Mouse (Mus musculus): ENCODE data around the gene D930048N14Rik. TPM values are rescaled to one million over a fixed set of nuclear protein-coding genes. Genes with fewer than 3 reads are reported as not detected.
"Not testable (repeated sequence)": the region's sequence is repeated elsewhere in the genome, so short reads cannot be mapped to it uniquely, and the experiment has no call there.

D930048N14Rik gene
- total RNA-seq (2021) = 1 to 10 TPM; 1.1 to 1.7 TPM

GRCm38 (mm10) chr11:51650691-51651515, at the start of gene D930048N14Rik, which contains the start of gene N4bp3:
D930048N14Rik (plus strand) TSS chr11:51650954.
N4bp3 (minus strand) TSS chr11:51650842.
- no peak for DNase-seq (ENCODE audit: low spot score in 2 of 2)
- intact Hi-C loops (cut with DNase I) = loop anchor here (1.0 kb wide), 1 partner anchor 33 kb away; no protein-coding TSS in a partner anchor

GRCm38 (mm10) chr11:51602253-51602652, 48.5 kb upstream of the D930048N14Rik start:
- peak in 1 of 2 experiments; percentile 48 for DNase-seq (ENCODE audit: low spot score in 2 of 2)
- intact Hi-C loops (cut with DNase I) = no loop called here

DNA sequence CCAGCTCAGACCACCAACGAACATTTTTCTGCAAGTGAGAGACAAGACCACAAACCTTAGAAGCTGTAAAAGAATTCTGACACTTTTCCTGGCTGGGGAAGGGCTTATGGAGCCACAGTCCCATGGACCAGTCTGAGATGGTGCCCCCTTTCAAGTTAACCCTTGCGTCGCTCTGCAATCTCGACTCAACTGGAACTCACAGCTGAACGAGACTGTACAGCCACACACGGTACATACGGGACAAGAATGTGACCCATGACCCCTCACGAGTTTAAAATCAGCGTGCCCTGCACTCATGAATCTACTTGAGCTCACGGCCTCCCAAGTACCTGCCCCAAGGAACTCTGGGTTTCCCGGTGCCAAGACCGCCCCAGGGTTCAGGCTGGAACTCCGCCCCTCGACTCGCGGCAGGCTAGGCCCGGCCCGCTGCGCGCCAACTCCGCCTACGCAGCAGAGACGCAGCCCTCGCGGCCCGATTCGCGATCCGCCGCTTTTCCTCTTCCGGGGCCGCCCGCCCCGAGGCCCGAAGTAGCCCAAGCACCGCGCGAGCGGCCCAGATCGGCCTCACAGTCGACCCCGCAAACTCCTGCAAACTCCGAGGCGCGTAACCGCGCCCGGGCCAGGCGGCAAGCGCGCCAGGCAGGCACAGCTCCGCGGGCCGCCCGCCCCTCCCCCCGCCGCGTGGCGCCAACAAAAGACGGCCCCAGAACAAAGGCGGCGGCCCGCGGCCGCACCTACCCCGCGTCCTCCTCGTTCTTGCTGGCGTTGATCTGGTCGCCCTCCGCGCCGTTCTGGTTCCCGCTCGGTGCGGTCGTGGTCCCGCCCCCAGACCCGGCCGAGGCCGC, 44.9 kb upstream of the D930048N14Rik start:
- intact Hi-C loops (cut with DNase I) = loop anchor here (5.0 kb wide), 1 partner anchor 611 kb away; no protein-coding TSS in a partner anchor
- peak; percentile 72 to 82 for DNase-seq (ENCODE audit: low spot score in 2 of 2)

DNA sequence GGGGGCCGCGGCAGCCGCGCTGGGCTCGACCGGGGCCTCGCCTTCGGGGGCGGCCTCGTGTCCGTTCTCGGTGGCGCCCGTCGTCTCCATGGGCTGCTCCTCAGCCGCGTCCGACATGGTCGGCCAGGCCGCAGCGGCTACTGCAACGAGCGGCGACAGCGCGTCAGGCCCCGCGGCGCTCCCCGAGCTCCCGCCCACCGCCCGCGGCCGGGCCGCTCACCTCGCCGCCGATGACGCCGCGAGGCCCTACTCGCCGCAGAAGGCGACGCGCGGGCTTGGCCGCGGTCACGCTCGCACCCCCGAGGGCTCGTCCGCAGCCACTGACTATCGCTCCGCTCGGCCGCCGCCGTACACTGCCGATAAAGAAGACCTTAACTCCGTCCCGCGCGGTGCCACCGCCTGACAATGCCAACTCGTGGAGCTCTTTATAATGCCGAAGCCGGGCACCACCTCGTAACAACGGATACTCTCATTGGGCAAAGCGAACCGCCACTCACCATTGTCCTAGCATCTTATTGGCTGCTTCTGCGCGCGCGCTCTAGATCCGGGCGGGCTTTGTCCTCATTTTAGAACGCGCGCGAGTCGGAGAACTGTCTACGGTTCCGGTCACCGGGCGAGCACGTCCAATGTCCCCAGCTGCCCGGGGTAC, 44.2 kb upstream of the D930048N14Rik start, which contains the start of gene Hnrnpab:
Gene Hnrnpab (minus strand): TSS at position 401 of the 649 bp plus-strand sequence.
- peak; percentile 98 to 99 for DNase-seq (ENCODE audit: low spot score in 2 of 2)
- intact Hi-C loops (cut with DNase I) = loop anchor here (5.0 kb wide), 1 partner anchor 611 kb away; no protein-coding TSS in a partner anchor

DNA sequence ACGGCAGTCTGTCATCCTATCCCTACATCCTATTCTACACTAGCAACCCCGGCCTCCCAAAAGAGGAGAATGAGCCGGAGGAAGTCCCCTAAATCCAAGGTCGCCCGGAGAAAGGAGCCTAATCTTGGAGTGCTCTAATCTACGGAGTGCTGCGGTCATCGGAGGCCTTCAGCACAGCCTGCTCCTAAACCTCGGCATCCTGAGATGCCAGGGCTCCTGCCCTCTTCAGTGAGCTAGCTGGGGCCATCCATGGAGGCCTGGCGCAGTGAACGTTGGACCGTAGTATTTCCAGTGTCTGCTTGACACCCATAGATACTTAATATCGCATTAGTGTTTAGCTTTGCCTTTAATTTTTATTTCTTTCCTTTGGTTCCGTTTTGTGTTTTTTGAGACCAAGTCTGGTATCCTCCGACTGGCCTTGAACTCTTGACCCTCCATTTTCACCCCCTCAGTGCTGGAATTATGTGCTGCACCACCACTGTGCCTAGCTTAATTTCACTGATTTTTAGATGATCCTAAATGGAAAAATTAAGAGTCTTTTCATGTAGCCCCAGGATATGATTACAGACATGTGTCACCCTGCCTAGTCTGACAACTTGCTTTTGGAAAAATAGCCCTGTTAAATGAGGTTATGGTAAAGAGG, 43.5 kb upstream of the D930048N14Rik start:
- intact Hi-C loops (cut with DNase I) = loop anchor here (5.0 kb wide), 1 partner anchor 610 kb away; no protein-coding TSS in a partner anchor
- no peak for DNase-seq (ENCODE audit: low spot score in 2 of 2)

DNA sequence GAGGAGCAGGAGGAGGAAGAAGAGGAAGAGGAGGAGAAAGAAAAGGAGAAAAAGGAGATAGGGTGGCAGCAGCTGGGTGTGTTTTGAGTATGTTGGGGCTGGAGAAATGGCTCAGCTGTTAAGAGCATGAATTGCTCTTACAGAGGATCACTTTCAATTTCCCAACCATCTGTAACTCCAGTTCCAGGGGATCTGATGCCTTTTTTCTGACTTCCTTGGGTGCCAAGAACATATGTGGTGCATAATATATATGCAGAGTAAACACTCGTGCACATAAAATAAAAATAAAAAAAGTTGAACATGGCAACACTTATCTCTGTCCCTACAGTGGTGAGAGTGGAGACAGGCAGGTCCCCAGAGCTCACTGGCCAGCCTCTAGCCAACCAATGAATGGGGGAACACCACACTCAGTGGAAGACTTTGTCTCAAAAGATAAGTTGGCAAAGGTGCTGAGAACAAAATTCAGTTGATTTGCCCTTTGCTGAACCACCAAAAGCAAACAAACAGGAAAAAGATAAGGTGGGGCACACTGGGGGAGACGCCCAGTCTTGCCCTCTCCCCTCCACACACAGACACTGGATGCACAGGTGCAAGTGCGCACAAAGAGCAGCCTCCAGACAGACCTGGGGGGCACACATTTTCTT, 41.4 kb upstream of the D930048N14Rik start:
- intact Hi-C loops (cut with DNase I) = loop anchor here (5.0 kb wide), 1 partner anchor 608 kb away; no protein-coding TSS in a partner anchor
- no peak for DNase-seq (ENCODE audit: low spot score in 2 of 2)

DNA sequence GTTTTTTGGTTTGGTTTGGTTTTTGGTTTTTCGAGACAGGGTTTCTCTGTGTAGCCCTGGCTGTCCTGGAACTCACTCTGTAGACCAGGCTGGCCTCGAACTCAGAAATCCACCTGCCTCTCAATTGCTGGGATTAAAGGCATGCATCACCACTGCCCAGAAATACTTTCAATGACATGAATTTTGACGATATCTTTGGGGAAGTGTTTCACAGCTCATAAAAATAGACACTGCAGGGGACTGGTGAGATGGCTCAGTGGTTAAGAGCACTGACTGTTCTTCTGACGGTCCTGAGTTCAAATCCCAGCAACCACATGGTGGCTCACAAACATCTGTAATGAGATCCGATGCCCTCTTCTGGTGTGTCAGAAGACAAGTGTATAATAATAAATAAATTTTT, 40.8 kb upstream of the D930048N14Rik start:
- intact Hi-C loops (cut with DNase I) = loop anchor here (5.0 kb wide), 1 partner anchor 607 kb away; no protein-coding TSS in a partner anchor
- not testable (repeated sequence) for DNase-seq (ENCODE audit: low spot score in 2 of 2)

DNA sequence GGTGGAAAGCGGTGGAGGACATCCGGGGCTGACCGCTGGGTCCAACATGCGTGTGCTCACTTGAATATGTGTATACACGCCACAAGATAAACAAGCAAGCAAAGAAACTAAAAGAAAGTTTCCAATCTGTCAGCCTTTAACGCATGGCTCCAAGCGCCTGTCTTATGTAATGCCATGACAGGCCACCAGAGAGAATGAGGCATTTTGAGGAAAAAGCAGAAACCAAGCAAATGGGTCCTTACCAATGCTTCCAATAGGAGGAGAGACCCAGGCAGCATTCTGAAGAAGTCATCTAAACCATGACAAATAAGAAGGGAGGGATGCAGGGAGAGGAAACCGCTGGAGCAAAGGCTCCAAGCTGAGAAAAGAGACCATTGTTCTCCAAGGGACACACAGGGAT, 36.5 kb upstream of the D930048N14Rik start:
- no peak for DNase-seq (ENCODE audit: low spot score in 2 of 2)
- intact Hi-C loops (cut with DNase I) = no loop called here

DNA sequence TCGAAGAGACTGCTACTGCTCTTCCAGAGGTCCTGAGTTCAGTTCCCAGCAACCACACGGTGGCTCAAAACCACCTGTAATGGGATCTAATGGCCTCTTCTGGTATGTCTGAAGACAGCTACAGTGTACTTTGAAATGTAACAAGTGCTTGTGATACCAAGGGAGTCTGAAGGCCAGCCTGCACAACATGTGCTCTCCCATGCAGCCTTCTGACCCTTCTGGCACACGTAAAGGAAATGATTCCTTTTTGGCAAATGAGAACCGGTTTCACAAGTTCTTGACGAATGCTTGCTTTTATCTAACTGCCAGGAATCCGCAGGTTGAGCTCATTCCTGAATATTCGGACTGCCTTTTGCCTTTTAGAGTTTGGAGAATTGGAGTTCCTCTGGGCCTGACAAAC, 35.6 kb upstream of the D930048N14Rik start:
- no peak for DNase-seq (ENCODE audit: low spot score in 2 of 2)
- intact Hi-C loops (cut with DNase I) = no loop called here

- DNase-seq (ENCODE audit: low spot score in 2 of 2) = peak in 1 of 2 experiments; percentile 42
- intact Hi-C loops (cut with DNase I) = no loop called here
Observed at GRCm38 (mm10) chr11:51615601-51616000, 35.2 kb upstream of the D930048N14Rik start.

DNA sequence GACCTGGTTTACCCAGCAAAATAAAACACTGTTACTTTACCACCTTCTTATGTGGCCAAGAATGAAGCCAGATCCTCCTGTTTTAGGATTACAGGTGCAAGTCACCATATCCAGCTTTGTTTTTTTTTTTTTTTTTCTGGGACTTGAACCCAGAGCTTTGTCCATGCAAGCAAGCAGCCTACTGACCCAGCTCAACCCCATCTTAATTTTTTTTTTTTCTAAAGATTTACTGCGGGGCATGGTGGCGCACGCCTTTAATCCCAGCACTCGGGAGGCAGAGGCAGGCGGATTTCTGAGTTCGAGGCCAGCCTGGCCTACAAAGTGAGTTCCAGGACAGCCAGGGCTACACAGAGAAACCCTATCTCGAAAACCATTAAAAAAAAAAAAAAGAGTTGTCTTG, 34.6 kb upstream of the D930048N14Rik start:
- DNase-seq (ENCODE audit: low spot score in 2 of 2); intact Hi-C loops (cut with DNase I): not testable (repeated sequence)

- intact Hi-C loops (cut with DNase I) = loop anchor here (1.0 kb wide), 2 partner anchors 33 to 64 kb away; partner anchors contain the start of genes D930048N14Rik and N4bp3
- peak; percentile 71 to 84 for DNase-seq (ENCODE audit: low spot score in 2 of 2)
Observed at GRCm38 (mm10) chr11:51617693-51618092, 33.1 kb upstream of the D930048N14Rik start.

DNA sequence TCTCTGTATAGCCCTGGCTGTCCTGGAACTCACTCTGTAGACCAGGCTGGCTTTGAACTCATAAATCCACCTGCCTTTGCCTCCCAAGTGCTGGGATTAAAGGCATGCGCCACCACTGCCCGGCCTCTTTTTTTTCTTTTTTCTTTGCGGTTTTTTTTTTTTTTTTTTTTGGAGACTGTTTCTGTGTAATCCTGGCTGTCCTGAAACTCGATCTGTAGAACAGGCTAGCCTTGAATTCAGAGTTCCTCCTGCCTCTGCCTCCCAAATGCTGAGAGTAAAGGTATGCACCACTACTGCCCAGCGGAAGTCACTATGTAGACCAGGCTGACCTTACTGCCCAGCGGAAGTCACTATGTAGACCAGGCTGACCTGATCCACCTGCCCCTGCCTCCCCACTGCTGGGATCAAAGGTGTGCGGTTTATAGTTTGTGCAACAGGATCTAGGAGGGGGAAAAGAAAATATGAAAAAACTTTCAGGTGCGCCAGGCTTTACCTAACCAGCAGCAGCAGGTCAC, 31.8 kb upstream of the D930048N14Rik start:
- intact Hi-C loops (cut with DNase I) = loop anchor here (1.0 kb wide), 2 partner anchors 16 to 31 kb away; partner anchors contain the start of genes D930048N14Rik, N4bp3 and Rmnd5b
- no peak for DNase-seq (ENCODE audit: low spot score in 2 of 2)

DNA sequence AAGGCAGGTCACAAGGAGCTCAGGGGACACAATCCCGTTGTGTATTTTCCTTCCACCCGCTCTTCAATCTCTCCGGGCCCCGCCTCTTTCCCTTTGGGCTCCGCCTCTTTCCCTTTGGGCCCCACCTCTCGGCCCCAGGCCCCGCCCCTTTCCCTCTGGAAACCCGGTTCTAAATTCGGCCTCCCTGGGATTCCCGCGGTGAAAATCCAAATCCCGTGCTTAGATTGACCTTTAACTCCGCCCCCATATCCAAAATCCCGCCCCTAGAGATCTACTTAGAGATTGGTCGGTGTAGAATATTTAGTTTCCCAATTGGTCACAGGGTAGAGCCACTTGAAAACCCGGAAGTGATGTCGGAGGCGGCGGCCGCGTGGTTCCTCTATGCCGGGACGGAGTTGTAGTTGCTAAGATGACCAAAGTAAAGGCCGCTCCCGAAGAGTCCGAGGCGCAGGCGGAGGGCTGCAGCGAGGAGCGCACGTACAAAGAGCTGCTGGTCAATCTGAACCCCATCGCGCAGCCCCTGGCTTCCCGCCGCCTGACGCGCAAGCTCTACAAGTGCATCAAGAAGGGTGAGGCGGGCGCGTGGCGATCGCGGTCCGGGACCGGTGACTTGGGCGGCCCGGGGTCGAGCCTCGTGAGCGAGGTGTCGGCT, 31.2 kb upstream of the D930048N14Rik start, which contains the start of gene Nhp2:
Gene Nhp2 (plus strand): TSS at position 327 of the 652 bp plus-strand sequence.
- intact Hi-C loops (cut with DNase I) = loop anchor here (1.0 kb wide), 1 partner anchor 16 kb away; the partner anchor contains the start of gene Rmnd5b
- DNase-seq (ENCODE audit: low spot score in 2 of 2) = peak; percentile 88 to 97

DNA sequence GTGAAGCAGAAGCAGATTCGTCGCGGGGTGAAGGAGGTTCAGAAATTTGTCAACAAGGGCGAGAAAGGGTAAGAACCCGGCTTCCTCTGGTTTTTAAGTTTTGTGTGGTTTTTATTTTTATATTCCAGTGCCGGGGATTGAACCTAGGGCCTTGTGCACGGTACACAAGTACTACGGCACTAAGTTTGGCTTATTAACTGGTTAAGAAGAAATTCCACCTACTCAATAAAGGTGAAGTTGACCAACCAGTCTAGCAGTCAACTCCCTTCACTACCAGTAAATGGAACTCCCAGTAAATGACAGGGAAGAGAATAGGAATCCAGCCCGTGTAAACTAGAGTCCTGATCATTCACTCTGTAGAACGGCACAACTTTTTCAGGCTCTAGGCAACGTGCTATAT, 30.7 kb upstream of the D930048N14Rik start:
- intact Hi-C loops (cut with DNase I) = no loop called here
- DNase-seq (ENCODE audit: low spot score in 2 of 2) = no peak

- intact Hi-C loops (cut with DNase I) = no loop called here
- no peak for DNase-seq (ENCODE audit: low spot score in 2 of 2)
Observed at GRCm38 (mm10) chr11:51621776-51622175, 29.0 kb upstream of the D930048N14Rik start.

GRCm38 (mm10) chr11:51622971-51623491, 27.7 kb upstream of the D930048N14Rik start:
- peak; percentile 77 to 98 for DNase-seq (ENCODE audit: low spot score in 2 of 2)
- intact Hi-C loops (cut with DNase I) = no loop called here

Data from left cerebral cortex, postnatal 25 days (tissue).